11 mouse cellular contexts compared by ENCODE assay signal in genomic region chr7:99962536-99963236, GRCm38 (mm10). TPM values are rescaled to one million over a fixed set of nuclear protein-coding genes. Genes with fewer than 3 reads are reported as not detected.
DNase-seq lines count a peak whose midpoint lies in the region; ATAC-seq lines count a peak whose summit lies in the region.
"Had no signal": no experiment of that assay in that cellular context is flagged by ENCODE, and none has a peak within 500 bp of the region (broad histone marks: within the 10 kb centered on the region; RNA-seq: fewer than 3 reads in every experiment).

No protein-coding gene starts in this region.

- H3K9me3 ChIP-seq in heart, embryonic 11.5 days (replicated peaks; ENCODE audit: control insufficient read depth, low read length) = no peaks in the 10 kb centered on the region
- no peaks in the 10 kb centered on the region for H3K9me3 ChIP-seq in heart, embryonic 10.5 days
- no peaks in the 10 kb centered on the region for H3K9me3 ChIP-seq in lung, embryonic 16.5 days (ENCODE audit: control insufficient read depth, low read length)
- H3K9me3 ChIP-seq in midbrain, embryonic 14.5 days (ENCODE audit: control insufficient read depth, low read length) = no peaks in the 10 kb centered on the region
- H3K9me3 ChIP-seq: limb, embryonic 12.5 days had no signal

- H3K9ac ChIP-seq in heart, embryonic 11.5 days (ENCODE audit: low read depth, low read length) = no peak overlapping the region
- H3K9ac ChIP-seq in lung, embryonic 16.5 days (ENCODE audit: low read length) = no peak overlapping the region
- H3K9ac ChIP-seq in midbrain, embryonic 14.5 days (replicated peaks; ENCODE audit: low read length) = no peak overlapping the region
- H3K9ac ChIP-seq: limb, embryonic 12.5 days had no signal

- H3K4me2 ChIP-seq in heart, embryonic 11.5 days = no peak overlapping the region
- no peak overlapping the region for H3K4me2 ChIP-seq in lung, embryonic 16.5 days (ENCODE audit: low read depth, low read length)
- no peak overlapping the region for H3K4me2 ChIP-seq in midbrain, embryonic 14.5 days (ENCODE audit: low read length)
- H3K4me2 ChIP-seq: limb, embryonic 12.5 days had no signal

- ATAC-seq in heart, embryonic 11.5 days (replicated peaks; ENCODE audit: insufficient number of reproducible peaks, low FRiP score, low TSS enrichment) = no peak
- no peak for ATAC-seq in lung, embryonic 16.5 days (ENCODE audit: low read depth)
- no peak for ATAC-seq in midbrain, embryonic 14.5 days (ENCODE audit: low FRiP score, low TSS enrichment)

- peak; percentile 86 for DNase-seq in heart, adult 8-10 months (ENCODE audit: low spot score)
- peak; percentile 82 for DNase-seq in 416B (ENCODE audit: low read depth)
- peak; percentile 68 for DNase-seq in heart, embryonic 10.5 days (ENCODE audit: low spot score)
- no peak for DNase-seq in Muller cell, postnatal 12 days (ENCODE audit: inconsistent ontology term)
- DNase-seq in adrenal gland, adult 8-10 months = no peak
- DNase-seq in midbrain, embryonic 14.5 days = no peak
- DNase-seq: cerebellum, adult 9-10 months; gastrocnemius, postnatal 36 days had no signal

- H3K27me3 ChIP-seq in heart, embryonic 11.5 days (ENCODE audit: control insufficient read depth, insufficient read depth, low read length) = no peaks in the 10 kb centered on the region
- H3K27me3 ChIP-seq in heart, embryonic 10.5 days (ENCODE audit: insufficient read depth, poor library complexity, severe bottlenecking) = no peaks in the 10 kb centered on the region
- H3K27me3 ChIP-seq in lung, embryonic 16.5 days (ENCODE audit: control insufficient read depth, insufficient read depth, low read depth, low read length) = no peaks in the 10 kb centered on the region
- H3K27me3 ChIP-seq in midbrain, embryonic 14.5 days (ENCODE audit: control insufficient read depth, insufficient read depth, low read length) = no peaks in the 10 kb centered on the region
- H3K27me3 ChIP-seq: limb, embryonic 12.5 days had no signal

- peaks cover 27% of the 10 kb centered on the region for H3K4me1 ChIP-seq in heart, embryonic 11.5 days (ENCODE audit: control insufficient read depth, insufficient read depth, low read length)
- peaks cover 36% of the 10 kb centered on the region for H3K4me1 ChIP-seq in heart, embryonic 10.5 days
- peaks cover 26% of the 10 kb centered on the region for H3K4me1 ChIP-seq in lung, embryonic 16.5 days (replicated peaks; ENCODE audit: control insufficient read depth, insufficient read depth, low read length)
- H3K4me1 ChIP-seq in midbrain, embryonic 14.5 days (ENCODE audit: control insufficient read depth, insufficient read depth, low read length) = peaks cover 29% of the 10 kb centered on the region

- no peak overlapping the region for H3K4me3 ChIP-seq in heart, embryonic 11.5 days (ENCODE audit: low read depth, low read length)
- H3K4me3 ChIP-seq in heart, embryonic 10.5 days = no peak overlapping the region
- H3K4me3 ChIP-seq in lung, embryonic 16.5 days (ENCODE audit: low read length) = no peak overlapping the region
- no peak overlapping the region for H3K4me3 ChIP-seq in midbrain, embryonic 14.5 days (replicated peaks; ENCODE audit: low read depth, low read length)
- H3K4me3 ChIP-seq: limb, embryonic 12.5 days had no signal

- H3K27ac ChIP-seq in heart, embryonic 11.5 days (ENCODE audit: low read depth, low read length) = no peak overlapping the region
- 0 out of 2 replicates have a peak overlapping the region, but pooled peaks have one; percentile 2 for H3K27ac ChIP-seq in heart, embryonic 10.5 days
- H3K27ac ChIP-seq in lung, embryonic 16.5 days (ENCODE audit: low read length) = peak overlapping the region; percentile 53; the same call in 1 of the 2 replicates
- no peak overlapping the region for H3K27ac ChIP-seq in midbrain, embryonic 14.5 days (replicated peaks; ENCODE audit: low read depth, low read length)
- H3K27ac ChIP-seq: limb, embryonic 12.5 days had no signal

- WGBS in heart, embryonic 11.5 days (ENCODE audit: insufficient replicate concordance) = 56% methylated on average over 8 of the region's 8 CpGs
- WGBS in heart, embryonic 10.5 days = 64% methylated on average over 8 of the region's 8 CpGs
- WGBS in lung, embryonic 16.5 days = 44% methylated on average over 8 of the region's 8 CpGs
- WGBS in midbrain, embryonic 14.5 days = 81% methylated on average over 8 of the region's 8 CpGs

- no peaks in the 10 kb centered on the region for H3K36me3 ChIP-seq in heart, embryonic 11.5 days (ENCODE audit: control insufficient read depth, insufficient read depth, low read length)
- H3K36me3 ChIP-seq in heart, embryonic 10.5 days = no peaks in the 10 kb centered on the region
- H3K36me3 ChIP-seq in lung, embryonic 16.5 days (ENCODE audit: control insufficient read depth, insufficient read depth, low read length) = no peaks in the 10 kb centered on the region
- no peaks in the 10 kb centered on the region for H3K36me3 ChIP-seq in midbrain, embryonic 14.5 days (ENCODE audit: control insufficient read depth, insufficient read depth, low read length)
- H3K36me3 ChIP-seq: limb, embryonic 12.5 days had no signal

RNA-seq across cellular contexts. Expression of gene Rnf169, which starts 17.6 kb away (rescaled TPM):
- total RNA-seq in heart, adult 8-10 months (2022) = 10 to 100 TPM in 1 of 4 experiments, 1 to 10 TPM in 3; 8.1 to 10.5 (median 9.4) TPM
- polyA plus RNA-seq in heart, embryonic 11.5 days (2014; fragmentation: Nextera tagmentation; extraction: Ambion mirVana) = 4.3 and 4.7 TPM in 2 replicates
- 3.1 and 4.3 TPM in 2 replicates for polyA plus RNA-seq in heart, embryonic 10.5 days (2016; fragmentation: Nextera tagmentation; extraction: Ambion mirVana)
- polyA plus RNA-seq in lung, embryonic 16.5 days (2015; fragmentation: Nextera tagmentation; extraction: Ambion mirVana) = 4.4 and 5.2 TPM in 2 replicates
- 10 to 100 TPM; 17.0 to 25.7 (median 19.9) TPM for total RNA-seq in adrenal gland, adult 8-10 months (2022)
- polyA plus RNA-seq in midbrain, embryonic 14.5 days (2014; fragmentation: Nextera tagmentation; extraction: Ambion mirVana) = 6.4 and 6.7 TPM in 2 replicates

RNA-seq across cellular contexts. Expression of gene Chrdl2, which starts 43.3 kb away (rescaled TPM):
- not detected for total RNA-seq in heart, adult 8-10 months (2022)
- 0.10 TPM in 1 of 2 replicates, not detected in the other for polyA plus RNA-seq in heart, embryonic 11.5 days (2014; fragmentation: Nextera tagmentation; extraction: Ambion mirVana)
- polyA plus RNA-seq in heart, embryonic 10.5 days (2016; fragmentation: Nextera tagmentation; extraction: Ambion mirVana) = 0.65 TPM in 1 of 2 replicates, not detected in the other
- 0.35 TPM in 1 of 2 replicates, not detected in the other for polyA plus RNA-seq in lung, embryonic 16.5 days (2015; fragmentation: Nextera tagmentation; extraction: Ambion mirVana)
- not detected for total RNA-seq in adrenal gland, adult 8-10 months (2022)
- polyA plus RNA-seq in midbrain, embryonic 14.5 days (2014; fragmentation: Nextera tagmentation; extraction: Ambion mirVana) = not detected in 2 replicates

Comparison
In these comparisons a context has a peak if more than half of its experiments do, and no peak if none do; other contexts are left out.
1. H3K27ac ChIP-seq: peak in heart, embryonic 10.5 days (single experiment) and lung, embryonic 16.5 days (single experiment); none in heart, embryonic 11.5 days (single experiment) and midbrain, embryonic 14.5 days (single experiment).
2. DNase-seq: peak in heart, adult 8-10 months (single experiment), 416B (single experiment) and heart, embryonic 10.5 days (single experiment); none in Muller cell, postnatal 12 days (single experiment), adrenal gland, adult 8-10 months (single experiment) and midbrain, embryonic 14.5 days (single experiment).